Mouse (Mus musculus) G1E (cell line): ENCODE results near the gene Son.

Experiments
- CTCF ChIP-seq: IDR thresholded peaks from 2 replicates; pipeline ENCODE4 v1.5.1; 2012; ENCODE audit warnings: low read depth, low read length, inconsistent platforms, mixed read lengths
- POLR2AphosphoS5 ChIP-seq: IDR thresholded peaks from 2 replicates; pipeline ENCODE4 v1.6.1; 2012; ENCODE audit warnings: low read depth, low read length, inconsistent platforms; ENCODE audit not compliant: insufficient replicate concordance

DNA sequence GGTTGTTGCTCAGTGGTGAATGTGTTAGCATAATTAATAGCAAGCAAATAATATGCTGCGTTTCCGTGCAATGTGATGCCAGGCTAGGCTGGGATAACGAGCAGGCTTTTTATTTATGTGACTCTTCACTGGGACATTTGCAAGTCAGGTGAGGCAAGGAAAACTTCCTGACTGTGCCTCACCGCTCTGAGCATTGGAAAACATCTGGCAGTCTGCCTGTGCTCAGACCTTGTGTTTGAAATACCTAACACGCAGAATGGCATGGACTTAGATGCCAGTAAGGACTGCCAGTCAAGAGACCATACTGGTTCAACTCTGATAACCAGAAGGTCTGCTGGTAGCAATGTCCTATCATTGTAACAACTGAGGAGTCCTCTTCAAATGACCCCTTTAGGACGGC is 42.1 kb upstream of the Son start:
- TF ChIP-seq CTCF (no peak), POLR2AphosphoS5 (no peak)
